Mouse (Mus musculus): ENCODE measurements around the gene Cyp1a2. TPM values are rescaled to one million over a fixed set of nuclear protein-coding genes. Genes with fewer than 3 reads are reported as not detected.
"Not testable (repeated sequence)": the region's sequence is repeated elsewhere in the genome, so short reads cannot be mapped to it uniquely, and the experiment has no call there.

The Cyp1a2 gene
- 0.10 TPM in 1 of 2 replicates, not detected in the other for polyA plus RNA-seq (2015; fragmentation: Nextera tagmentation; extraction: Ambion mirVana)

DNA sequence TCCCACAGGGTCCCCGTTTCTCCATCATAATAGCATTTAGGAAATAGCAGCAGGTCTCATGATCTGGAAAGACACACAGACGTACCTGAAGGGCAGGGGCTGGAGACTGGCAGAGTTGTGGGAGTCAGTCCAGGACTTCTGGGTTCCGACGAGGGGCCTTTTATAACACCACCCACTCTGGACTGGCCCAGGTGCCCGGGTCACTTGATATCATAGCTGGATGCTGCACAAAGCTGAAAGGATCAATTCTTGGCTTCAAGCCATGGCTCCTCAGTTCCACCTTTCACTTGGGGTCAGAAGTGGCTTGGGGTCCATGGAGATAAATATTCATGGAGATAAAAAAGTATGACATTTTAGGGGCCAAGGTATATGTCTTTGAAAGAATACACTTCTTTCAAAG lies at the start of gene Cyp1a2:
Gene Cyp1a2, minus strand, starts transcription at position 184 of the 400 bp plus-strand sequence.
- ATAC-seq (ENCODE audit: low read depth), result no peak
- Histone ChIP-seq H3K4me1 (replicated peaks) (no peaks in the 10 kb centered on the region), H3K9ac (no peak within 1 kb of the TSS), H3K4me3 (replicated peaks) (no peak within 1 kb of the TSS), H3K27ac (no peak within 1 kb of the TSS), H3K27me3 (peaks cover 7% of the 10 kb centered on the region; the same call in 1 of the 2 replicates), H3K4me2 (no peak within 1 kb of the TSS), H3K36me3 (no peaks in the 10 kb centered on the region), H3K9me3 (replicated peaks) (no peaks in the 10 kb centered on the region)
- WGBS (ENCODE audit: insufficient replicate concordance), result 57% methylated on average over 5 of the region's 5 CpGs
- DNase-seq, result no peak

GRCm38 (mm10) chr9:57728312-57728711 lies 44.8 kb upstream of the Cyp1a2 start:
- H3K4me2 ChIP-seq, result no peak overlapping the region
- no peak overlapping the region for H3K27ac ChIP-seq
- H3K9me3 ChIP-seq (replicated peaks), result no peaks in the 10 kb centered on the region
- no peaks in the 10 kb centered on the region for H3K27me3 ChIP-seq
- peaks cover 61% of the 10 kb centered on the region for H3K36me3 ChIP-seq
- H3K4me3 ChIP-seq (replicated peaks), result no peak overlapping the region
- no peak for DNase-seq
- H3K9ac ChIP-seq, result no peak overlapping the region
- WGBS (ENCODE audit: insufficient replicate concordance), result 97% methylated on average over 1 of the region's 1 CpGs
- no peak for ATAC-seq (ENCODE audit: low read depth)
- peaks cover 11% of the 10 kb centered on the region for H3K4me1 ChIP-seq (replicated peaks)

DNA sequence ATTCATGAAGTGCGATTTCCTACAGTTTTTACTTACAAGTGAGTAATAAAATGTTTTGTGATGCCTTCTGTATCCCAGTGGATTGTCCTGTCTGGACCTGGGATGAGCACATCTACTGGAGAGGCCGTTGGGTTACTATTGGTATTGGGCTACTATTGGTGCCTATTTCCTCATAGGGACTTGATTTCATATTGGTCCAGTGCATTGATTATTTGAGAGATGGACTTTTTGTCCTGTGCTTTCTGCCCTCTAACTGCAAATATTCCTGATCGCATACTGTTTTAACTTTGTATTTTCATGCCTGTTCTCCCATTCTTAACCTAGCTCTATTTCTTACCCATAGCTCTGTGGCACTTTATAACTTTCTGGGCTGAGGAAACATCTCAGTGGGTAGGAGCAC lies 41.2 kb upstream of the Cyp1a2 start:
- no peak for DNase-seq
- Histone ChIP-seq H3K27ac (no peak overlapping the region), H3K9me3 (replicated peaks) (no peaks in the 10 kb centered on the region), H3K9ac (no peak overlapping the region), H3K4me2 (no peak overlapping the region), H3K27me3 (no peaks in the 10 kb centered on the region), H3K4me1 (replicated peaks) (peaks cover 21% of the 10 kb centered on the region), H3K36me3 (peaks cover 66% of the 10 kb centered on the region), H3K4me3 (replicated peaks) (no peak overlapping the region)
- WGBS (ENCODE audit: insufficient replicate concordance), result 83% methylated on average over 3 of the region's 3 CpGs
- no peak for ATAC-seq (ENCODE audit: low read depth)

GRCm38 (mm10) chr9:57723796-57724195 lies 40.3 kb upstream of the Cyp1a2 start:
- Histone ChIP-seq H3K9ac (no peak overlapping the region), H3K27me3 (no peaks in the 10 kb centered on the region), H3K36me3 (peaks cover 61% of the 10 kb centered on the region), H3K4me2 (no peak overlapping the region), H3K4me1 (replicated peaks) (peaks cover 21% of the 10 kb centered on the region), H3K4me3 (replicated peaks) (no peak overlapping the region), H3K27ac (peak overlapping the region; percentile 67), H3K9me3 (replicated peaks) (no peaks in the 10 kb centered on the region)
- no peak for DNase-seq
- 80% methylated on average over 5 of the region's 5 CpGs for WGBS (ENCODE audit: insufficient replicate concordance)
- ATAC-seq (ENCODE audit: low read depth), result no peak

DNA sequence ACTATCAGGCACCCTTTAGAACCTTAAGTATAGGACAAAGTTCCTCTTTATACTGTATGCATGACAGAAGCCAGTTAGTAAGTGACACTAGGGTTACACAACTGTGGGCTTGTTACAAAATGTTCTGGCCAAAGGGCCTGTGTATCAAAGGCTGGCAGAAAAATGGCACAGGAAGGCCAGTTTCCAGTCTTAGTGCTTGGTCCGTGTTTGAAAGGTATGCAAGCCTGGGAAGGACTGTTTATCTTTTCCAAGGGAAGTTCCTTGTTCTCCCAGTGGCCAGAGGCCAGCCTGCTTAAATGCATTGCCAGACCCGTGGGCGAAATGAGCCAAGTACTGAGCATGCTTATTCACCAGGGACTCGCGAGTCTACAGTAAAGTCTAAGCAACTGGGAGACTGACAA lies 39.8 kb upstream of the Cyp1a2 start:
- no peak overlapping the region for H3K9ac ChIP-seq
- 66% methylated on average over 5 of the region's 5 CpGs for WGBS (ENCODE audit: insufficient replicate concordance)
- H3K9me3 ChIP-seq (replicated peaks), result no peaks in the 10 kb centered on the region
- H3K4me2 ChIP-seq, result no peak overlapping the region
- peaks cover 65% of the 10 kb centered on the region for H3K36me3 ChIP-seq
- ATAC-seq (ENCODE audit: low read depth) (peak; percentile 39; the same call in 1 of the 2 replicates), DNase-seq (no peak)
- peak overlapping the region; percentile 67 for H3K27ac ChIP-seq
- H3K27me3 ChIP-seq, result no peaks in the 10 kb centered on the region
- H3K4me1 ChIP-seq (replicated peaks), result peaks cover 21% of the 10 kb centered on the region
- H3K4me3 ChIP-seq (replicated peaks), result no peak overlapping the region

GRCm38 (mm10) chr9:57722371-57722770 lies 38.9 kb upstream of the Cyp1a2 start:
- Histone ChIP-seq H3K9ac (no peak overlapping the region), H3K27me3 (no peaks in the 10 kb centered on the region), H3K4me2 (no peak overlapping the region), H3K27ac (0 out of 2 replicates have a peak overlapping the region, but pooled peaks have one; percentile 4), H3K4me1 (replicated peaks) (peaks cover 21% of the 10 kb centered on the region), H3K9me3 (replicated peaks) (no peaks in the 10 kb centered on the region), H3K36me3 (peaks cover 64% of the 10 kb centered on the region), H3K4me3 (replicated peaks) (no peak overlapping the region)
- no peak for DNase-seq
- 91% methylated on average over 1 of the region's 1 CpGs for WGBS (ENCODE audit: insufficient replicate concordance)
- ATAC-seq (ENCODE audit: low read depth), result no peak

GRCm38 (mm10) chr9:57720736-57721135 lies 37.2 kb upstream of the Cyp1a2 start:
- Histone ChIP-seq H3K9ac (no peak overlapping the region), H3K36me3 (peaks cover 61% of the 10 kb centered on the region), H3K27ac (no peak overlapping the region), H3K4me2 (no peak overlapping the region), H3K27me3 (no peaks in the 10 kb centered on the region), H3K9me3 (replicated peaks) (no peaks in the 10 kb centered on the region), H3K4me3 (replicated peaks) (no peak overlapping the region), H3K4me1 (replicated peaks) (peaks cover 17% of the 10 kb centered on the region)
- DNase-seq (no peak), ATAC-seq (ENCODE audit: low read depth) (no peak)
- WGBS (ENCODE audit: insufficient replicate concordance), result 76% methylated on average over 3 of the region's 3 CpGs

- DNase-seq (no peak), ATAC-seq (ENCODE audit: low read depth) (no peak)
- Histone ChIP-seq H3K36me3 (peaks cover 74% of the 10 kb centered on the region), H3K4me3 (replicated peaks) (no peak overlapping the region), H3K27me3 (no peaks in the 10 kb centered on the region), H3K4me1 (replicated peaks) (peaks cover 11% of the 10 kb centered on the region), H3K4me2 (no peak overlapping the region), H3K27ac (no peak overlapping the region), H3K9me3 (replicated peaks) (no peaks in the 10 kb centered on the region), H3K9ac (no peak overlapping the region)
- WGBS (ENCODE audit: insufficient replicate concordance), result 84% methylated on average over 7 of the region's 7 CpGs
Measured at GRCm38 (mm10) chr9:57718408-57718807, 34.9 kb upstream of the Cyp1a2 start.

DNA sequence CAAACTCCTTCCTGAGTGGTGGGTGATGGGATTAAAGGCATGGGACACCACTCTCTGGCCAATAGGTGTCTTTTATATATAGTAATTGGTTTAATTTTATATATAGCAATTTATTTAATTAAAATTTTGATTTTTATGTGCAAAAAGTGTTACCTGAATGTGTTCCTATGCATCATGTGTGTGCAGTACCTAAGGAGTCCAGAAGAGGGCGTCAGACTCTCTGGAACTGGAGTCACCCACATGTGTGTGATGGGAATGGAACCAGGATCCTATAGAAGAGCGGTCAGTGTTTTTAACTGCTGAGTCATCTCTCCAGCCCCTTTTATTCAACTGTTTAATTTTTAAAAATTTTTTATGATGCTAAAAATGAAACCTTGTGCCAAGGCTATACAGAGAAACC lies 28.7 kb upstream of the Cyp1a2 start:
- Histone ChIP-seq H3K9ac (no peak overlapping the region), H3K27me3 (no peaks in the 10 kb centered on the region), H3K27ac (no peak overlapping the region), H3K4me2 (no peak overlapping the region), H3K9me3 (replicated peaks) (no peaks in the 10 kb centered on the region; the same call in 1 of the 2 replicates), H3K36me3 (peaks cover 47% of the 10 kb centered on the region), H3K4me1 (replicated peaks) (peaks cover 22% of the 10 kb centered on the region), H3K4me3 (replicated peaks) (no peak overlapping the region)
- no peak for ATAC-seq (ENCODE audit: low read depth)
- 60% methylated on average over 2 of the region's 2 CpGs for WGBS (ENCODE audit: insufficient replicate concordance)
- no peak for DNase-seq

GRCm38 (mm10) chr9:57710214-57710613 lies 26.7 kb upstream of the Cyp1a2 start:
- H3K4me2 ChIP-seq; H3K27me3 ChIP-seq; H3K4me3 ChIP-seq (replicated peaks); H3K9me3 ChIP-seq (replicated peaks); H3K27ac ChIP-seq; DNase-seq; H3K9ac ChIP-seq; ATAC-seq (ENCODE audit: low read depth): not testable (repeated sequence)
- H3K4me1 ChIP-seq (replicated peaks), result peaks cover 22% of the 10 kb centered on the region
- H3K36me3 ChIP-seq, result peaks cover 31% of the 10 kb centered on the region
- WGBS (ENCODE audit: insufficient replicate concordance), result 84% methylated on average over 5 of the region's 5 CpGs

GRCm38 (mm10) chr9:57708720-57709274 lies 25.3 kb upstream of the Cyp1a2 start:
- ATAC-seq (ENCODE audit: low read depth), result peak; percentile 82
- under 1% methylated on average over 39 of the region's 39 CpGs for WGBS (ENCODE audit: insufficient replicate concordance)
- Histone ChIP-seq H3K9me3 (replicated peaks) (no peaks in the 10 kb centered on the region; the same call in 1 of the 2 replicates), H3K36me3 (peaks cover 16% of the 10 kb centered on the region), H3K4me3 (replicated peaks) (peak overlapping the region; percentile 93), H3K4me1 (replicated peaks) (peaks cover 22% of the 10 kb centered on the region), H3K27ac (peak overlapping the region; percentile 87), H3K27me3 (no peaks in the 10 kb centered on the region), H3K9ac (peak overlapping the region; percentile 89), H3K4me2 (peak overlapping the region; percentile 86)
- peak; percentile 34 for DNase-seq
